Mouse (Mus musculus) forebrain, embryonic 12.5 days (tissue): ENCODE measurements at regions not wholly inside any gene's neighbourhood (a gene's known extent, or its start where the extent isn't known, plus 50 kb on each side); places are given as distances from the start of the nearest gene placed in this dataset.

Experiments
- ATAC-seq: fragments of 200-750 bp; cut with Nextera tagmentation; 2 replicates; pipeline ENCODE4 v1.8.0; 2017; ENCODE audit warnings: moderate TSS enrichment; ENCODE audit not compliant: low FRiP score
- H3K27ac ChIP-seq: fragments of 300-500 bp; sonication (generic); 2 replicates; pipeline ENCODE4 v1.5.1; 2016; ENCODE audit warnings: mild to moderate bottlenecking
- H3K27me3 ChIP-seq: fragments of 300-500 bp; sonication (generic); 2 replicates; pipeline ENCODE4 v1.6.1; 2016; ENCODE audit warnings: mild to moderate bottlenecking
- H3K36me3 ChIP-seq: fragments of 300-500 bp; sonication (generic); replicated peaks from 2 replicates; pipeline ENCODE4 v1.6.1; 2016; ENCODE audit warnings: mild to moderate bottlenecking
- H3K4me1 ChIP-seq: fragments of 300-500 bp; sonication (generic); 2 replicates; pipeline ENCODE4 v1.6.1; 2016
- H3K4me2 ChIP-seq: fragments of 300-500 bp; sonication (generic); 2 replicates; pipeline ENCODE4 v1.6.1; 2016; ENCODE audit warnings: mild to moderate bottlenecking, moderate library complexity
- H3K4me3 ChIP-seq: fragments of 300-500 bp; sonication (generic); replicated peaks from 2 replicates; pipeline ENCODE4 v1.5.1; 2016; ENCODE audit warnings: mild to moderate bottlenecking
- H3K9ac ChIP-seq: fragments of 300-500 bp; sonication (generic); 2 replicates; pipeline ENCODE4 v1.6.1; 2016; ENCODE audit warnings: mild to moderate bottlenecking
- H3K9me3 ChIP-seq: fragments of 300-500 bp; sonication (generic); 2 replicates; pipeline ENCODE4 v1.6.1; 2016
- WGBS: fragments of 180-500 bp; shearing (Covaris S2); methylation state at CpG from one replicate; pipeline ENCODE4 v1.1.7; 2016; 5-methylcytosine and 5-hydroxymethylcytosine counted together

DNA sequence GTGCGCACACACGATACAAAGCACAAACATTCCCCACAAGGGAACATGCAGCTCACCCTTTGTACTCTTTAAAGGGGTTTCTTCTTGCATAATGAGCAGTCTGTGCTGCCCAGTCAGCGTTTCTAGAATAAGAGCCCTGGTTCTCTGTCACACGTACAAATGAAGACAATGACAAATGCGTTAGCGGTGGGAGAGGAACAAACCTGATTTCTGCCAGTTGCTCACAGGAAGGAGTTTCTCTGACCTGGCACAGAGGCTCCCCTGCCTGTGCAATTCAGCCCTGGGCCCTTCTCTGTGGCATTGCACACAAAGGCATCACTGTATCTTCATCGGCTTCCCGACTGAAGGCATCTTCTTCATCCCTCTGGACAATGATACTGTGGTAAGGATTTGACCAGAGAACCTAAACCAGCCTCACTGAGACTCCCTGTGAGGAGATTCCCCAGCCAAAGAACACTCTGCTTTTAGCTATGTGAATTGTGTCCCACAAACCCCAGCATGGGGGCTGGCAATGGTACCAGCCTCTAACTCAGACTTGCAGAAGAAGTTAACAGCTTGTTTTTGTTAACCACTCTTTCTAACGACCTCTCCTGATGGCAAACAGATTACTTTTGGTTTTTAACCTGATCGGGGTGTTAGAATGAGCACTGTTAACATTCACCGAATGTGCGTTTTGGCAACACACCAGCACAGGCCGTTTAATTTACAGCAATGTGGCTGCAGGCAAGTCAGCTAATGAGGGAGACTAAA, 139.5 kb upstream of the Nabp1 start:
- Histone ChIP-seq H3K36me3 (no peaks in the 10 kb centered on the region), H3K4me1 (peaks cover 36% of the 10 kb centered on the region), H3K9me3 (no peaks in the 10 kb centered on the region), H3K27me3 (peaks cover 6% of the 10 kb centered on the region), H3K4me2 (peak overlapping the region; percentile 19; the same call in 1 of the 2 replicates), H3K9ac (peak overlapping the region; percentile 4; the same call in 1 of the 2 replicates), H3K4me3 (no peak overlapping the region), H3K27ac (peak overlapping the region; percentile 76)
- peak; percentile 66; the same call in 1 of the 2 replicates for ATAC-seq
- 21% methylated on average over 13 of the region's 13 CpGs for WGBS

DNA sequence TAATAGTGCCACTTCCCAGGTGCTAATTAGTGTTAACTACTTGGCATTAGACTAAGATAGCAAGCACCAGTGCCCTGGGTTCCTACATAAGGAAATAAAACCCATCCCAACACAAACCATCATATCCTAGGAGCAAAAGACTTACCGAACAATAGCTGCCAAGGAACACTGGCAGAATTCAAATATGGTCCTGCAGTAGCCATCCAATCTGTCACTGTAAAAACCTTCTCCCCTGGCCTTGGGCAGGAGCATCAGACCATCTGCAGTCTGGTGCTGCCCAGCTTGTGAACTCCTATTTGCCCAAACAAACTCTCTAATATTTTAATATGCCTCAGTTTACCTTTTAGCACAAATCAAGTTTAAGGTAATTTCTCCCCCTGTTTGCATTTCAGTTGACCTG, 137.9 kb upstream of the Nabp1 start:
- Histone ChIP-seq H3K27ac (no peak overlapping the region), H3K4me1 (peaks cover 23% of the 10 kb centered on the region), H3K9ac (no peak overlapping the region), H3K9me3 (no peaks in the 10 kb centered on the region), H3K4me3 (no peak overlapping the region), H3K4me2 (no peak overlapping the region), H3K27me3 (peaks cover 6% of the 10 kb centered on the region), H3K36me3 (no peaks in the 10 kb centered on the region)
- WGBS: 89% methylated on average over 1 of the region's 1 CpGs
- ATAC-seq: no peak

DNA sequence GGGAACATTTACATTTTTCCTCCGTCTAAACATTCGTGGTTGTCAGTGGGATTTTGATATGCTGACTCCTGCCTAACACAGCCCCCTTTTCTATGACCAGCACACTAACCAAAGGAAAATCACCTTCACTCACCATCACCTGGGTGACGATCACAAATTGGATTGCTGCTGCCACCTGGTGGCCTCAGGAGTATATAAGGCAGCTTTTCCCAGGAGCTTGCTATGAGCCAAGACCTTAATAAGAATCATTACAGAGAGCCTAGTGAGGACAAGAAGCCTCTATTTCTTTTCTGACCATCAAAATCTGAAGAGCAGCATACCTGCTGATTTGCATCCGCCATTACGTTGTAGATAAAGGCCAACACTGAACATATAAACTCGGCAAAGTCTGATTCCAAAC, 137.3 kb upstream of the Nabp1 start:
- no peak overlapping the region for H3K27ac ChIP-seq
- peaks cover 6% of the 10 kb centered on the region for H3K27me3 ChIP-seq
- H3K9me3 ChIP-seq: no peaks in the 10 kb centered on the region
- peaks cover 23% of the 10 kb centered on the region for H3K4me1 ChIP-seq
- 23% methylated on average over 6 of the region's 6 CpGs for WGBS
- no peak overlapping the region for H3K4me2 ChIP-seq
- no peak overlapping the region for H3K4me3 ChIP-seq
- H3K9ac ChIP-seq: no peak overlapping the region
- ATAC-seq: peak; percentile 61; the same call in 1 of the 2 replicates
- H3K36me3 ChIP-seq: no peaks in the 10 kb centered on the region

DNA sequence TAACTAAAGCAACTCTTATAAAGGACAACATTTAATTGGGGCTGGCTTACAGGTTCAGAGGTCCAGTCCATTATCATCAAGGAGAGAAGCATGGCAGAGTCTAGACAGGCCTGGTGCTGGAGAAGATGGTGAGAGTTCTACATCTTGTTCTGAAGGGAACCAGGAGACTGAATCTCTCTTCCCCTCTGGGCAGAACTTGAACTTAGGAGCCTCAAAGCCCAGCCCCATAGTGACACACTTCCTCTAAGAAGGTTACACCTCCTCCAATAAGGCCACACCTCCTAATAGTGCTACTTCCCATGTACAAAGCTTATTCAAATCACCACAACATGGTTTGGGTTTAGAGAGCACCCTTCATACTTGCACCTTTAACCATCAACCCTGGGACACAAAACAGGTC, 136.5 kb upstream of the Nabp1 start:
- no peaks in the 10 kb centered on the region for H3K36me3 ChIP-seq
- no peak for ATAC-seq
- H3K27me3 ChIP-seq: peaks cover 6% of the 10 kb centered on the region
- H3K9ac ChIP-seq: no peak overlapping the region
- no peaks in the 10 kb centered on the region for H3K9me3 ChIP-seq
- no peak overlapping the region for H3K4me2 ChIP-seq
- H3K4me1 ChIP-seq: peaks cover 23% of the 10 kb centered on the region
- H3K27ac ChIP-seq: no peak overlapping the region
- H3K4me3 ChIP-seq: no peak overlapping the region

DNA sequence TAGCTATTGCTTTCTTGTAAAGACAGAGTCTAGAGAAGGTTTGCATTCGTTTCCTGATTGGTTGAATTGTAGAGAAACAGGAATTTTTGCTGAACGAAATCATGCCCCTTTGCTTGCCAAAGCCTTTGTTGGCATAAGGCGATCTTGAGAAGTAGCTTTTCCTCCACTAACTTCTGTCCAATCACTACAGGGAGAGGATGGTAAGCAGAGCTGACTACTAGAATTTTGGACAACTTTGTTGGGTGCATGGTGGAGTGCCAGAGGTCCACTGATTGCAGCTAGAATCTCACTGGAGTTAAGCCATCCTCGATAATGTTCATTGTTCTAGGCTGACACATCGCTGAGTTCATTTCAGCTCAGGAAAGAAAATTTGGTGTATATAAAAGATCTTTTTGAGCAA, 131.1 kb upstream of the Nabp1 start:
- no peaks in the 10 kb centered on the region for H3K36me3 ChIP-seq
- ATAC-seq: no peak
- H3K9me3 ChIP-seq: no peaks in the 10 kb centered on the region
- no peak overlapping the region for H3K9ac ChIP-seq
- H3K27me3 ChIP-seq: no peaks in the 10 kb centered on the region
- no peak overlapping the region for H3K4me3 ChIP-seq
- WGBS: 90% methylated on average over 5 of the region's 5 CpGs
- H3K4me1 ChIP-seq: peaks cover 14% of the 10 kb centered on the region
- no peak overlapping the region for H3K27ac ChIP-seq
- no peak overlapping the region for H3K4me2 ChIP-seq

DNA sequence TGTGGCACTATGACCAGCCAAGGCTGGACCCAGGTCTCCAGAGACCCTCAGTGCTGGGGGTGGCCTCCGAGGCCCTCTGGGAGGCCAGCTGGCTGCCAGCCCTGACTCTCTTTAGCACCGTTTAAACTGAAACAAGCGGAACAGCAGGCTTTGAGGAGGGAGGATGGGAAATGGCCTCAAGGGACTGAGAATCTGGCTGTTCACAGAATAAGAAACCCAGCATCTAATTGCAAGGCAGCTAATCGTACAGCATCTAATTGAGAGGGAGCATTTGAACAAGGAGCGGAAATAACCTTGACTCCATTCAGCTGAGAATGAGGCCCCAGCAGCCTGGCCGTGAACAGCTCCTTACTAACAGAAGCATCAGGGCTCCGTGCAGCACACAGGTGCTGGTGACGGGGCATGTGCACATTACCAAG, 129.2 kb upstream of the Nabp1 start:
- Histone ChIP-seq H3K4me3 (no peak overlapping the region), H3K9ac (no peak overlapping the region), H3K9me3 (no peaks in the 10 kb centered on the region), H3K36me3 (no peaks in the 10 kb centered on the region), H3K4me2 (peak overlapping the region; percentile 8; the same call in 1 of the 2 replicates), H3K4me1 (peaks cover 14% of the 10 kb centered on the region), H3K27ac (peak overlapping the region; percentile 13; the same call in 1 of the 2 replicates), H3K27me3 (no peaks in the 10 kb centered on the region; the same call in 1 of the 2 replicates)
- WGBS: 17% methylated on average over 8 of the region's 8 CpGs
- peak; percentile 87; the same call in 1 of the 2 replicates for ATAC-seq

DNA sequence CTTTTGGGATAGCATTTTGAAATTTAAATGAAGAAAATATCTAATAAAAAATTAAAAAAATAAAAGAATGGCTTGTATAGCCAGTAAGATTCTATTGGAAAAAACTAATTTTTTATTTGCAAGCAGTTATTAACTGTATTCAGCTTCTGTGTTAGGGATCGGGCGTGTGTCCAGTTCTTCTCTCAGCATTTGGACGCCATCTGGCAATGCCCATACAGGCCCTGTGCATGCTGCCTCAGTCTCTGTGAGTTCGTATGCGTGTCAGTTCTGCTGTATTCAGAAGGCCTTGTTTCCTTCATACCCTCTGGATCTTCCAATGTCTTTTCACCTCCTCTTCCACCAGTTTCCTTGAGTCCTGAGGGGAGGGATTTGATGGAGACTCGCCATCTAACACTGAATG, 123.8 kb upstream of the Nabp1 start:
- no peak overlapping the region for H3K9ac ChIP-seq
- no peak for ATAC-seq
- H3K27ac ChIP-seq: no peak overlapping the region
- no peak overlapping the region for H3K4me3 ChIP-seq
- H3K27me3 ChIP-seq: no peaks in the 10 kb centered on the region; the same call in 1 of the 2 replicates
- 93% methylated on average over 6 of the region's 6 CpGs for WGBS
- no peaks in the 10 kb centered on the region for H3K9me3 ChIP-seq
- peaks cover under 1% of the 10 kb centered on the region for H3K4me1 ChIP-seq
- no peak overlapping the region for H3K4me2 ChIP-seq
- H3K36me3 ChIP-seq: no peaks in the 10 kb centered on the region

DNA sequence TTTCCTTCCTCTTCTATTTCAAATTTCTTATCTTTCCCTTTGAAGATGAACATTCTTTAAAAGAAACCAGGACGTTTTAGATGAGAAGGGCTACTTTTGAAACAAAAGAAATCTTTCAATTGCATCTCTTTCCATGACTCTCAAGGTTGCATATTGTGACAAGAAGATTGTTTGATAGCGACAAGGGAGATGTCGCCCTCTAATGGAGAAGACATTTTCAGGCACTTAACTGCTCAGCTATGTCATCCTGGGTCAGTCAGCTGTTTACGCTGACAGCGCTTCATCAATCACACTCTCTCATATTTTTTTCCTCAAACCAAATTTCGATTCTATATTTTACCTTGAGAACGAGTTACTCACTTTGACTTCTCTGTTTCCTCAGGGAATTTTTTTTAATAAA, 122.2 kb upstream of the Nabp1 start:
- no peak overlapping the region for H3K4me3 ChIP-seq
- H3K36me3 ChIP-seq: no peaks in the 10 kb centered on the region
- no peaks in the 10 kb centered on the region for H3K9me3 ChIP-seq
- H3K4me2 ChIP-seq: no peak overlapping the region
- H3K27me3 ChIP-seq: no peaks in the 10 kb centered on the region; the same call in 1 of the 2 replicates
- 33% methylated on average over 7 of the region's 7 CpGs for WGBS
- no peak overlapping the region for H3K27ac ChIP-seq
- H3K4me1 ChIP-seq: no peaks in the 10 kb centered on the region
- ATAC-seq: no peak
- no peak overlapping the region for H3K9ac ChIP-seq

DNA sequence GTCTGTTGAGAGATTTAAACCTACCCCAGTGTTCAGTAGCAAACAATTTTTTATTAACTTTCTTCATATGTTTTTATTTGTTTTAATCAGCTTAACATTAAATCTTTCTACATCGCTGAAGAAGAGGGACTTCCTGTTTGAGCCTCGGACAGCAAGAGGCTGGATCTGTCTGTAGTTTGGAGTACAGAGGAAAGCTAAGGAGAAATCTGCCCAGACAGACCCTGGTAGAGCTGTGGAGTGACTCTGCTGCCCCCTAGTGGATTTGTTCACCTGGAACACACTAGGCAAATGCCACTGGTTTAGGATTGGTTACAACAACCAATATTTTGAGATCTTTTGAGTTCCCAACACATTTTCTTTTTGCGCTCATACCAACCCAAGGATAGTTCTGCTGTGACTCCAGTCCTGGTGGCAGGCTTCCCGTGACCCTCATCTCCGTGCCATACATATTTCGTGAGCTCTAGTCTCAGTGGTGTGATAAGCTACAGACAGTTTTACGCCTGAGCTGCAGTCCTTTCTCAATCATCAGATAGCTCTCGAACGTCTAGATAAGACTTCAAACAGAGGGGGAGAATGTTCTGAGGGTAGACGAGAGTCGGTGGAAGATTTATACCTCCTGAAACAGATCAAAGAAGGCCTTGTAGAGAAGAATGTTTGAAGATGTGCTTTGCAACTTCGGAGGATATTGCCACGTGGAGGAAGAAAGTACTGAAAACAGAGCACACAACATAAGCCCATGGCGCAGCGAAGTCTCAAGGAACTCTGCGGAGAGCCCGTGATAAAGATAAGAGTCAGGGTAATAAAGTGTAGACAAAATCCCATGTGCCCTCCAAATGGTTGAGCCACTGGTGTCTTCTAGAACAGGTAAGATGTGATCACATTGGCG, 119.0 kb upstream of the Nabp1 start:
- Histone ChIP-seq H3K27me3 (no peaks in the 10 kb centered on the region; the same call in 1 of the 2 replicates), H3K4me2 (no peak overlapping the region), H3K4me1 (no peaks in the 10 kb centered on the region), H3K9me3 (no peaks in the 10 kb centered on the region), H3K4me3 (no peak overlapping the region), H3K36me3 (no peaks in the 10 kb centered on the region), H3K27ac (no peak overlapping the region), H3K9ac (no peak overlapping the region)
- peak; percentile 91 for ATAC-seq
- WGBS: 52% methylated on average over 18 of the region's 18 CpGs

DNA sequence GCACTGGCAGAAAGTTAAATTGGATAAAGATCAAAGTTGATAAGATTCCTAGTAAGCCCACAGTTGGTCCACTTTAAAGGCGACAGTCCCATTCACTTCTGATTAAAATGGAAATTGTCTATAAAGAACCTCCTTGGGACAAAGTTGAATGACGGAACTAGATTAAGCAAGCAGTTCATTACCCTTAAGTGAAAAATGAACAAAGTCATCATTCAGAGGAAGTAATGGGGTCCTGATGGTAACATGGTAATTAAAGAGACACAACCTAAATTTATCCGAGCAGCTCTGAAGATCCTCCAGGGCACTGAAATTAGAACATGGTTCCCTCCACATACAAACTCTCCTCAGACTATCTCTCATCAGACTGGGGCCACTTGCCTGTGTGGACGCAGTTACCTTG, 116.4 kb upstream of the Nabp1 start:
- ATAC-seq: no peak
- no peak overlapping the region for H3K27ac ChIP-seq
- no peak overlapping the region for H3K9ac ChIP-seq
- WGBS: 80% methylated on average over 4 of the region's 4 CpGs
- H3K36me3 ChIP-seq: no peaks in the 10 kb centered on the region
- no peaks in the 10 kb centered on the region; the same call in 1 of the 2 replicates for H3K27me3 ChIP-seq
- no peak overlapping the region for H3K4me2 ChIP-seq
- H3K9me3 ChIP-seq: no peaks in the 10 kb centered on the region
- H3K4me3 ChIP-seq: no peak overlapping the region
- H3K4me1 ChIP-seq: peaks cover 10% of the 10 kb centered on the region; the same call in 1 of the 2 replicates

DNA sequence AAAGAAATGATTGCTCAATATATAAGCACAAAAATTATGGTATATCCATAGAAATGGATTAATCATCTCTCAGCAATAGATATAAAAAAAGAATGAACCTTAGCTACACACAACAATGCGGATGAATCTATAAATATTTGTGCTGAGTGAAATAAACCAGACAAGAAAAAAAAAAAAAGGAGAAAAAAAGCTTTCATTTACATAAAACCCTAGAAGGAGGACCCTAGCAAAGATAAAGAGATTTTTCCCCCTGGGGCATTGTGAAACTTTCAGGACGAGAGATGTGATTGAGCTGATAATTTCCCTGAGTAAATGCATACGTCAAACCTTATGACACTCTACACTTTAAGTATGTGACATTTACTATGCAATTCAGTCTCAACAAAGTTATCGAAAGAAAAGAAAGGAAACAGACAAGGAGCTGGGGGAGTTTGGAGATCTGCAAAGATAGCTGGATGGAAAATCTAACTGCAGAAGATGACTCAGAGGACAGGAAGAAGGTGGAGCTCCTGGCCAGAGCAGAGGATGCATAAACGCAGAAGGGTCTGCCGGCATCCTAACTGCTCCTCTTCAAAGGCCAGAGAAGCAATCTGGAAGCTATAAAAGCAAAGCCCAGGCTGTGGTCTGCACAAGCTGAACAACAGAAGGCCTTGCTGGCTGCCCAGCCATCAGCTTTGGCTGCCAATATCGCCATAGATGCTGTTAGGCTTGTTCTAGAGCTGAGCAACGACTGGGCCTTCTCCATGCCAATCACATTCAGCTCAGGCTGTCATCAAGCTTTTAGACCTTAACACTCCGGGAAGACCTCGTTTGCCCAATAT, 115.6 kb upstream of the Nabp1 start:
- no peaks in the 10 kb centered on the region; the same call in 1 of the 2 replicates for H3K27me3 ChIP-seq
- no peak overlapping the region for H3K9ac ChIP-seq
- no peaks in the 10 kb centered on the region for H3K9me3 ChIP-seq
- no peak overlapping the region for H3K4me2 ChIP-seq
- no peak overlapping the region for H3K27ac ChIP-seq
- H3K4me1 ChIP-seq: peaks cover 10% of the 10 kb centered on the region; the same call in 1 of the 2 replicates
- whole genome bisulfite sequencing: 83% methylated on average over 10 of the region's 10 CpGs
- ATAC-seq: no peak
- no peaks in the 10 kb centered on the region for H3K36me3 ChIP-seq
- no peak overlapping the region for H3K4me3 ChIP-seq

DNA sequence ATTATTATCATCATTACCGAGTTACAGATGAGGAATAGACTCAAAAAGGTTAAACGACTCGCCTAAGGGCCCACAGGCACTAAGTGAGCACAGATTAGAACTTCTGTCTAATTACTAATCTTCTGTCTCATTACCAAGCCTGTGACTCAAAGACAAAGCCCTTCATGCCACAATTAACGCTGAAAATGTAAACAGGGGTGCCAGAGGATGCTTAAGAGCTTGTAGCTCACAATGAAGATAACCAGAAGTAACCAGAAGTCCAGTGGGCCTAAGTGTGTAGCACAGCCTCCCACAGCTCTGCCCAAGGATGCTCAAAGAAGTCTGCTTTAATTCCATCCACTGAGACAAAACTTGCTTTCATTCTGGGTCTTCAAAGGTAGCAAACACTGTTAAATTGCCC, 113.7 kb upstream of the Nabp1 start:
- Histone ChIP-seq H3K36me3 (no peaks in the 10 kb centered on the region), H3K27ac (no peak overlapping the region), H3K9me3 (no peaks in the 10 kb centered on the region), H3K27me3 (no peaks in the 10 kb centered on the region; the same call in 1 of the 2 replicates), H3K4me1 (peaks cover 10% of the 10 kb centered on the region; the same call in 1 of the 2 replicates), H3K4me2 (no peak overlapping the region), H3K9ac (no peak overlapping the region), H3K4me3 (no peak overlapping the region)
- 40% methylated on average over 4 of the region's 4 CpGs for WGBS
- no peak for ATAC-seq
